Mouse (Mus musculus): ENCODE data around the gene Limch1. TPM values are rescaled to one million over a fixed set of nuclear protein-coding genes. Genes with fewer than 3 reads are reported as not detected.

The Limch1 gene
- total RNA-seq, 4 experiments from 2014 or later: 110 to 123 (median 118) TPM

- no peak for DNase-seq (ENCODE audit: low spot score in 2 of 2)
Measured at GRCm38 (mm10) chr5:66784624-66785361, 39.2 kb downstream of the Limch1 start.

- DNase-seq (ENCODE audit: low spot score in 2 of 2): no peak
Measured at GRCm38 (mm10) chr5:66785995-66786620, 40.5 kb downstream of the Limch1 start.

- DNase-seq (ENCODE audit: low spot score in 2 of 2): no peak
Measured at GRCm38 (mm10) chr5:66786621-66787061, 41.0 kb downstream of the Limch1 start.

GRCm38 (mm10) chr5:66789041-66789440 lies 43.4 kb downstream of the Limch1 start:
- DNase-seq (ENCODE audit: low spot score in 2 of 2): no peak

GRCm38 (mm10) chr5:66791161-66791560 lies 45.5 kb downstream of the Limch1 start:
- DNase-seq (ENCODE audit: low spot score in 2 of 2): no peak

- DNase-seq (ENCODE audit: low spot score in 2 of 2): no peak
Measured at GRCm38 (mm10) chr5:66793251-66793650, 47.6 kb downstream of the Limch1 start.

GRCm38 (mm10) chr5:66797326-66797725 lies 51.7 kb downstream of the Limch1 start:
- no peak for DNase-seq (ENCODE audit: low spot score in 2 of 2)

- no peak for DNase-seq (ENCODE audit: low spot score in 2 of 2)
Measured at GRCm38 (mm10) chr5:66798135-66798534, 52.5 kb downstream of the Limch1 start.

GRCm38 (mm10) chr5:66798591-66799003 lies 53.0 kb downstream of the Limch1 start:
- no peak for DNase-seq (ENCODE audit: low spot score in 2 of 2)

GRCm38 (mm10) chr5:66800243-66800642 lies 54.6 kb downstream of the Limch1 start:
- DNase-seq (ENCODE audit: low spot score in 2 of 2): no peak

- DNase-seq (ENCODE audit: low spot score in 2 of 2): no peak
Measured at GRCm38 (mm10) chr5:66800977-66801376, 55.4 kb downstream of the Limch1 start.

GRCm38 (mm10) chr5:66802196-66802595 lies 56.6 kb downstream of the Limch1 start:
- DNase-seq (ENCODE audit: low spot score in 2 of 2): no peak

- no peak for DNase-seq (ENCODE audit: low spot score in 2 of 2)
Measured at GRCm38 (mm10) chr5:66806335-66806734, 60.7 kb downstream of the Limch1 start.

GRCm38 (mm10) chr5:66807737-66808136 lies 62.1 kb downstream of the Limch1 start:
- no peak for DNase-seq (ENCODE audit: low spot score in 2 of 2)

- no peak for DNase-seq (ENCODE audit: low spot score in 2 of 2)
Measured at GRCm38 (mm10) chr5:66809016-66809570, 63.5 kb downstream of the Limch1 start.

GRCm38 (mm10) chr5:66810396-66810795 lies 64.8 kb downstream of the Limch1 start:
- DNase-seq (ENCODE audit: low spot score in 2 of 2): no peak

- no peak for DNase-seq (ENCODE audit: low spot score in 2 of 2)
Measured at GRCm38 (mm10) chr5:66814674-66815073, 69.0 kb downstream of the Limch1 start.

GRCm38 (mm10) chr5:66815877-66816276 lies 70.2 kb downstream of the Limch1 start:
- DNase-seq (ENCODE audit: low spot score in 2 of 2): no peak

GRCm38 (mm10) chr5:66816751-66817150 lies 71.1 kb downstream of the Limch1 start:
- DNase-seq (ENCODE audit: low spot score in 2 of 2): no peak

- no peak for DNase-seq (ENCODE audit: low spot score in 2 of 2)
Measured at GRCm38 (mm10) chr5:66817184-66817956, 71.7 kb downstream of the Limch1 start.

GRCm38 (mm10) chr5:66822500-66823205 lies 77.0 kb downstream of the Limch1 start:
- no peak for DNase-seq (ENCODE audit: low spot score in 2 of 2)
